Mouse (Mus musculus) hindbrain, embryonic 10.5 days (tissue): ENCODE measurements around the gene Hnrnpu. TPM values are rescaled to one million over a fixed set of nuclear protein-coding genes. Genes with fewer than 3 reads are reported as not detected.

Experiments
- DNase-seq: peaks from one replicate; pipeline ENCODE4 v3.0.0-alpha.2; 2017; ENCODE audit warnings: low spot score
- H3K27ac ChIP-seq: fragments of 300-500 bp; sonication (generic); 2 replicates; pipeline ENCODE4 v1.5.1; 2016; ENCODE audit warnings: mild to moderate bottlenecking, moderate library complexity
- H3K27me3 ChIP-seq: fragments of 300-500 bp; sonication (generic); 2 replicates; pipeline ENCODE4 v1.6.1; 2016; ENCODE audit warnings: mild to moderate bottlenecking; ENCODE audit not compliant: poor library complexity, insufficient read depth, severe bottlenecking
- H3K36me3 ChIP-seq: fragments of 300-500 bp; sonication (generic); 2 replicates; pipeline ENCODE4 v1.6.1; 2016; ENCODE audit warnings: mild to moderate bottlenecking, moderate library complexity
- H3K4me1 ChIP-seq: fragments of 300-500 bp; sonication (generic); replicated peaks from 2 replicates; pipeline ENCODE4 v1.6.1; 2016; ENCODE audit warnings: mild to moderate bottlenecking
- H3K4me3 ChIP-seq: fragments of 300-500 bp; sonication (generic); 2 replicates; pipeline ENCODE4 v1.5.1; 2016; ENCODE audit warnings: mild to moderate bottlenecking, moderate library complexity
- H3K9me3 ChIP-seq: fragments of 300-500 bp; sonication (generic); 2 replicates; pipeline ENCODE4 v1.6.1; 2016; ENCODE audit warnings: mild to moderate bottlenecking, moderate library complexity
- WGBS: fragments of 180-500 bp; shearing (Covaris S2); methylation state at CpG from one replicate; pipeline ENCODE4 v1.1.7; 2016; 5-methylcytosine and 5-hydroxymethylcytosine counted together
- polyA plus RNA-seq: library from polyadenylated mRNA; unstranded; fragments of >200 nt; fragmentation: Nextera tagmentation; extraction: Ambion mirVana; gene quantifications from 2 replicates; pipeline ENCODE4 v1.2.1, GENCODE M21; 2016

Gene Hnrnpu
- polyA plus RNA-seq, 1 experiment from 2014 or later, result 466 TPM

- Histone ChIP-seq H3K27ac (peak overlapping the region; percentile 100), H3K4me1 (peaks cover 32% of the 10 kb centered on the region), H3K9me3 (no peaks in the 10 kb centered on the region), H3K36me3 (peaks cover 53% of the 10 kb centered on the region), H3K27me3 (no peaks in the 10 kb centered on the region), H3K4me3 (peak overlapping the region; percentile 100)
- DNase-seq, result peak; percentile 6
- under 1% methylated on average over 16 of the region's 16 CpGs for WGBS
Measured at GRCm38 (mm10) chr1:178335860-178336261, 1.7 kb downstream of the Hnrnpu start.

GRCm38 (mm10) chr1:178329946-178330345 lies 7.7 kb downstream of the Hnrnpu start:
- no peak for DNase-seq
- peaks cover 100% of the 10 kb centered on the region for H3K36me3 ChIP-seq
- H3K27ac ChIP-seq, result no peak overlapping the region
- peaks cover 20% of the 10 kb centered on the region for H3K4me1 ChIP-seq
- 88% methylated on average over 6 of the region's 6 CpGs for WGBS
- H3K27me3 ChIP-seq, result no peaks in the 10 kb centered on the region
- no peak overlapping the region for H3K4me3 ChIP-seq
- H3K9me3 ChIP-seq, result no peaks in the 10 kb centered on the region

GRCm38 (mm10) chr1:178329017-178329416 lies 8.6 kb downstream of the Hnrnpu start:
- 92% methylated on average over 5 of the region's 5 CpGs for WGBS
- no peak for DNase-seq
- Histone ChIP-seq H3K4me3 (no peak overlapping the region), H3K4me1 (peaks cover 11% of the 10 kb centered on the region), H3K9me3 (no peaks in the 10 kb centered on the region), H3K27ac (no peak overlapping the region), H3K27me3 (no peaks in the 10 kb centered on the region), H3K36me3 (peaks cover 100% of the 10 kb centered on the region)

GRCm38 (mm10) chr1:178326950-178327349 lies 10.6 kb downstream of the Hnrnpu start:
- no peak for DNase-seq
- Histone ChIP-seq H3K9me3 (no peaks in the 10 kb centered on the region), H3K27ac (no peak overlapping the region), H3K27me3 (no peaks in the 10 kb centered on the region), H3K4me1 (no peaks in the 10 kb centered on the region), H3K36me3 (peaks cover 100% of the 10 kb centered on the region), H3K4me3 (no peak overlapping the region)
- 95% methylated on average over 1 of the region's 1 CpGs for WGBS

- Histone ChIP-seq H3K4me1 (peaks cover 3% of the 10 kb centered on the region), H3K9me3 (no peaks in the 10 kb centered on the region), H3K4me3 (no peak overlapping the region), H3K27ac (no peak overlapping the region), H3K36me3 (peaks cover 100% of the 10 kb centered on the region), H3K27me3 (no peaks in the 10 kb centered on the region)
- 97% methylated on average over 1 of the region's 1 CpGs for WGBS
- DNase-seq, result no peak
Measured at GRCm38 (mm10) chr1:178326357-178326756, 11.2 kb downstream of the Hnrnpu start.

GRCm38 (mm10) chr1:178324568-178324967 lies 13.0 kb downstream of the Hnrnpu start:
- no peak for DNase-seq
- WGBS, result 93% methylated on average over 1 of the region's 1 CpGs
- H3K27me3 ChIP-seq, result no peaks in the 10 kb centered on the region
- no peaks in the 10 kb centered on the region for H3K9me3 ChIP-seq
- peaks cover 95% of the 10 kb centered on the region for H3K36me3 ChIP-seq
- H3K4me3 ChIP-seq, result no peak overlapping the region
- no peak overlapping the region for H3K27ac ChIP-seq
- peaks cover 17% of the 10 kb centered on the region for H3K4me1 ChIP-seq

- Histone ChIP-seq H3K27ac (no peak overlapping the region), H3K36me3 (peaks cover 81% of the 10 kb centered on the region), H3K27me3 (no peaks in the 10 kb centered on the region), H3K4me3 (no peak overlapping the region), H3K4me1 (peaks cover 17% of the 10 kb centered on the region), H3K9me3 (no peaks in the 10 kb centered on the region)
- WGBS, result 72% methylated on average over 1 of the region's 1 CpGs
- no peak for DNase-seq
Measured at GRCm38 (mm10) chr1:178323235-178323634, 14.4 kb downstream of the Hnrnpu start.

- Histone ChIP-seq H3K36me3 (peaks cover 67% of the 10 kb centered on the region), H3K9me3 (no peaks in the 10 kb centered on the region), H3K27me3 (no peaks in the 10 kb centered on the region), H3K4me3 (peak overlapping the region; percentile 63; the same call in 1 of the 2 replicates), H3K4me1 (peaks cover 26% of the 10 kb centered on the region), H3K27ac (no peak overlapping the region)
- no peak for DNase-seq
- 79% methylated on average over 4 of the region's 4 CpGs for WGBS
Measured at GRCm38 (mm10) chr1:178321730-178322357, 15.8 kb downstream of the Hnrnpu start.

GRCm38 (mm10) chr1:178320723-178321590 lies 16.6 kb downstream of the Hnrnpu start:
- 57% methylated on average over 5 of the region's 5 CpGs for WGBS
- peak overlapping the region; percentile 63 for H3K4me3 ChIP-seq
- DNase-seq, result peak; percentile 16
- H3K36me3 ChIP-seq, result peaks cover 58% of the 10 kb centered on the region
- no peaks in the 10 kb centered on the region for H3K9me3 ChIP-seq
- H3K4me1 ChIP-seq, result peaks cover 27% of the 10 kb centered on the region
- peak overlapping the region; percentile 100; the same call in 1 of the 2 replicates for H3K27ac ChIP-seq
- H3K27me3 ChIP-seq, result no peaks in the 10 kb centered on the region

- Histone ChIP-seq H3K4me3 (peak overlapping the region; percentile 63), H3K27ac (peak overlapping the region; percentile 100), H3K4me1 (peaks cover 27% of the 10 kb centered on the region), H3K27me3 (no peaks in the 10 kb centered on the region), H3K36me3 (peaks cover 51% of the 10 kb centered on the region), H3K9me3 (no peaks in the 10 kb centered on the region)
- 31% methylated on average over 8 of the region's 8 CpGs for WGBS
- DNase-seq, result peak; percentile 25
Measured at GRCm38 (mm10) chr1:178320038-178320722, 17.4 kb downstream of the Hnrnpu start.

- no peaks in the 10 kb centered on the region for H3K9me3 ChIP-seq
- H3K27ac ChIP-seq, result peak overlapping the region; percentile 100
- peaks cover 44% of the 10 kb centered on the region for H3K36me3 ChIP-seq
- no peak for DNase-seq
- peak overlapping the region; percentile 63 for H3K4me3 ChIP-seq
- H3K27me3 ChIP-seq, result no peaks in the 10 kb centered on the region
- WGBS, result 3% methylated on average over 12 of the region's 12 CpGs
- H3K4me1 ChIP-seq, result peaks cover 27% of the 10 kb centered on the region
Measured at GRCm38 (mm10) chr1:178319295-178320037, 18.1 kb downstream of the Hnrnpu start.
